Mouse (Mus musculus) midbrain, embryonic 10.5 days (tissue): ENCODE measurements at regions not wholly inside any gene's neighbourhood (a gene's known extent, or its start where the extent isn't known, plus 50 kb on each side); places are given as distances from the start of the nearest gene placed in this dataset.
A peak's percentile ranks its signal among the peaks of the same experiment; 100 is the strongest.

Source experiments
- DNase-seq: peaks from one replicate; pipeline ENCODE4 v3.0.0-alpha.2; 2017; ENCODE audit warnings: low spot score
- H3K27ac ChIP-seq: fragments of 300-500 bp; sonication (generic); replicated peaks from 2 replicates; pipeline ENCODE4 v1.5.1; 2016; ENCODE audit warnings: mild to moderate bottlenecking
- H3K27me3 ChIP-seq: fragments of 300-500 bp; sonication (generic); 2 replicates; pipeline ENCODE4 v1.6.1; 2016; ENCODE audit warnings: low read depth, mild to moderate bottlenecking; ENCODE audit not compliant: poor library complexity, severe bottlenecking
- H3K36me3 ChIP-seq: fragments of 300-500 bp; sonication (generic); 2 replicates; pipeline ENCODE4 v1.6.1; 2016; ENCODE audit warnings: mild to moderate bottlenecking, moderate library complexity
- H3K4me1 ChIP-seq: fragments of 300-500 bp; sonication (generic); 2 replicates; pipeline ENCODE4 v1.6.1; 2016
- H3K4me3 ChIP-seq: fragments of 300-500 bp; sonication (generic); 2 replicates; pipeline ENCODE4 v1.5.1; 2016; ENCODE audit warnings: mild to moderate bottlenecking, moderate library complexity
- H3K9me3 ChIP-seq: fragments of 300-500 bp; sonication (generic); replicated peaks from 2 replicates; pipeline ENCODE4 v1.6.1; 2016; ENCODE audit warnings: mild to moderate bottlenecking
- WGBS: fragments of 180-500 bp; shearing (Covaris S2); methylation state at CpG from one replicate; pipeline ENCODE4 v1.1.7; 2016; 5-methylcytosine and 5-hydroxymethylcytosine counted together

- no peak overlapping the region for H3K4me3 ChIP-seq
- no peaks in the 10 kb centered on the region for H3K36me3 ChIP-seq
- no peak for DNase-seq
- WGBS: 82% methylated on average over 6 of the region's 6 CpGs
- H3K4me1 ChIP-seq: peaks cover 26% of the 10 kb centered on the region
- no peaks in the 10 kb centered on the region for H3K9me3 ChIP-seq
- no peak overlapping the region for H3K27ac ChIP-seq
- H3K27me3 ChIP-seq: no peaks in the 10 kb centered on the region; the same call in 1 of the 2 replicates
These were observed 192.6 kb downstream of the Olfm4 start for GRCm38 (mm10) chr14:80176464-80176863.

- Histone ChIP-seq H3K36me3 (no peaks in the 10 kb centered on the region), H3K4me1 (0 out of 2 replicates have a peak, but pooled peaks cover 2% of the 10 kb centered on the region), H3K9me3 (no peaks in the 10 kb centered on the region), H3K27ac (no peak overlapping the region), H3K4me3 (no peak overlapping the region), H3K27me3 (no peaks in the 10 kb centered on the region)
- DNase-seq: no peak
- 60% methylated on average over 2 of the region's 2 CpGs for WGBS
These were observed 211.2 kb downstream of the Olfm4 start for GRCm38 (mm10) chr14:80195041-80195440.

- no peak for DNase-seq
- Histone ChIP-seq H3K27me3 (no peaks in the 10 kb centered on the region; the same call in 1 of the 2 replicates), H3K4me1 (peaks cover 7% of the 10 kb centered on the region), H3K9me3 (no peaks in the 10 kb centered on the region), H3K36me3 (no peaks in the 10 kb centered on the region), H3K27ac (no peak overlapping the region), H3K4me3 (no peak overlapping the region)
- 35% methylated on average over 2 of the region's 2 CpGs for WGBS
These were observed 229.0 kb downstream of the Olfm4 start for GRCm38 (mm10) chr14:80212916-80213315.

GRCm38 (mm10) chr14:80213666-80214065, 229.8 kb downstream of the Olfm4 start:
- Histone ChIP-seq H3K9me3 (no peaks in the 10 kb centered on the region), H3K4me3 (no peak overlapping the region), H3K4me1 (peaks cover 7% of the 10 kb centered on the region), H3K27ac (no peak overlapping the region), H3K27me3 (no peaks in the 10 kb centered on the region; the same call in 1 of the 2 replicates), H3K36me3 (no peaks in the 10 kb centered on the region)
- 78% methylated on average over 9 of the region's 9 CpGs for WGBS
- DNase-seq: no peak

- Histone ChIP-seq H3K36me3 (no peaks in the 10 kb centered on the region), H3K9me3 (no peaks in the 10 kb centered on the region), H3K4me3 (no peak overlapping the region), H3K27ac (no peak overlapping the region), H3K27me3 (no peaks in the 10 kb centered on the region; the same call in 1 of the 2 replicates), H3K4me1 (peaks cover 7% of the 10 kb centered on the region)
- peak; percentile 78 for DNase-seq
- 19% methylated on average over 6 of the region's 6 CpGs for WGBS
These were observed 232.2 kb downstream of the Olfm4 start for GRCm38 (mm10) chr14:80215960-80216552.

GRCm38 (mm10) chr14:80232066-80232465, 248.2 kb downstream of the Olfm4 start:
- H3K9me3 ChIP-seq: no peaks in the 10 kb centered on the region
- no peaks in the 10 kb centered on the region for H3K27me3 ChIP-seq
- H3K4me1 ChIP-seq: no peaks in the 10 kb centered on the region
- no peak overlapping the region for H3K27ac ChIP-seq
- WGBS: 94% methylated on average over 3 of the region's 3 CpGs
- H3K4me3 ChIP-seq: no peak overlapping the region
- H3K36me3 ChIP-seq: no peaks in the 10 kb centered on the region
- DNase-seq: no peak

- Histone ChIP-seq H3K27me3 (no peaks in the 10 kb centered on the region), H3K36me3 (no peaks in the 10 kb centered on the region), H3K27ac (no peak overlapping the region), H3K4me1 (no peaks in the 10 kb centered on the region), H3K4me3 (no peak overlapping the region), H3K9me3 (no peaks in the 10 kb centered on the region)
- 73% methylated on average over 3 of the region's 3 CpGs for WGBS
- DNase-seq: no peak
These were observed 249.1 kb downstream of the Olfm4 start for GRCm38 (mm10) chr14:80232976-80233375.

GRCm38 (mm10) chr14:80237136-80237535, 253.3 kb downstream of the Olfm4 start:
- no peak for DNase-seq
- Histone ChIP-seq H3K4me3 (no peak overlapping the region), H3K27me3 (no peaks in the 10 kb centered on the region), H3K4me1 (no peaks in the 10 kb centered on the region), H3K9me3 (no peaks in the 10 kb centered on the region), H3K36me3 (no peaks in the 10 kb centered on the region), H3K27ac (no peak overlapping the region)

GRCm38 (mm10) chr14:80237552-80237951, 253.7 kb downstream of the Olfm4 start:
- Histone ChIP-seq H3K9me3 (no peaks in the 10 kb centered on the region), H3K27me3 (no peaks in the 10 kb centered on the region), H3K27ac (no peak overlapping the region), H3K36me3 (no peaks in the 10 kb centered on the region), H3K4me1 (no peaks in the 10 kb centered on the region), H3K4me3 (no peak overlapping the region)
- WGBS: 82% methylated on average over 2 of the region's 2 CpGs
- DNase-seq: no peak

- H3K4me1 ChIP-seq: no peaks in the 10 kb centered on the region
- H3K9me3 ChIP-seq: no peaks in the 10 kb centered on the region
- H3K36me3 ChIP-seq: no peaks in the 10 kb centered on the region
- H3K27ac ChIP-seq: no peak overlapping the region
- 91% methylated on average over 4 of the region's 4 CpGs for whole genome bisulfite sequencing
- H3K4me3 ChIP-seq: no peak overlapping the region
- no peaks in the 10 kb centered on the region for H3K27me3 ChIP-seq
- no peak for DNase-seq
These were observed 260.9 kb downstream of the Olfm4 start for GRCm38 (mm10) chr14:80244640-80245302.

- 95% methylated on average over 2 of the region's 2 CpGs for WGBS
- Histone ChIP-seq H3K36me3 (no peaks in the 10 kb centered on the region), H3K9me3 (no peaks in the 10 kb centered on the region), H3K4me3 (no peak overlapping the region), H3K4me1 (no peaks in the 10 kb centered on the region), H3K27me3 (no peaks in the 10 kb centered on the region), H3K27ac (no peak overlapping the region)
- no peak for DNase-seq
These were observed 263.7 kb downstream of the Olfm4 start for GRCm38 (mm10) chr14:80247575-80247974.

- no peak overlapping the region for H3K27ac ChIP-seq
- H3K36me3 ChIP-seq: no peaks in the 10 kb centered on the region
- 88% methylated on average over 1 of the region's 1 CpGs for WGBS
- H3K4me3 ChIP-seq: no peak overlapping the region
- DNase-seq: no peak
- H3K27me3 ChIP-seq: no peaks in the 10 kb centered on the region
- H3K9me3 ChIP-seq: no peaks in the 10 kb centered on the region
- no peaks in the 10 kb centered on the region for H3K4me1 ChIP-seq
These were observed 266.0 kb downstream of the Olfm4 start for GRCm38 (mm10) chr14:80249882-80250281.

- Histone ChIP-seq H3K4me1 (0 out of 2 replicates have a peak, but pooled peaks cover 4% of the 10 kb centered on the region), H3K9me3 (no peaks in the 10 kb centered on the region), H3K36me3 (no peaks in the 10 kb centered on the region), H3K4me3 (no peak overlapping the region), H3K27ac (no peak overlapping the region), H3K27me3 (no peaks in the 10 kb centered on the region)
- no peak for DNase-seq
- WGBS: 61% methylated on average over 3 of the region's 3 CpGs
These were observed 273.2 kb downstream of the Olfm4 start for GRCm38 (mm10) chr14:80257086-80257485.
